Mouse (Mus musculus) CH12.LX (cell line): ENCODE measurements around the gene Oaz1. TPM values are rescaled to one million over a fixed set of nuclear protein-coding genes. Genes with fewer than 3 reads are reported as not detected.

Source experiments
- DNase-seq: peaks from one replicate; pipeline ENCODE4 v3.0.0-alpha.2; 2013; ENCODE audit errors: extremely low read depth
- H3K27ac ChIP-seq: 2 replicates; pipeline ENCODE4 v1.5.1; 2012; ENCODE audit warnings: low read depth, mild to moderate bottlenecking, control low read depth, moderate library complexity; ENCODE audit not compliant: insufficient read depth
- H3K27me3 ChIP-seq: replicated peaks from 2 replicates; pipeline ENCODE3; 2012; ENCODE audit warnings: inconsistent platforms
- H3K36me3 ChIP-seq, 2 experiments: replicated peaks in 1 of 2; 2 replicates each; pipeline versions ENCODE3 to v1.6.1; 2012; ENCODE audit warnings: inconsistent platforms in 1 of 2, low read length in 1 of 2, mild to moderate bottlenecking in 1 of 2, mixed read lengths in 1 of 2, moderate library complexity in 1 of 2; ENCODE audit not compliant: control insufficient read depth in 1 of 2, insufficient read depth in 1 of 2
- H3K4me1 ChIP-seq, 2 experiments: 2 replicates each; pipeline ENCODE4 v1.6.1; 2012; ENCODE audit warnings: inconsistent platforms in 1 of 2, moderate library complexity in 1 of 2; ENCODE audit not compliant: insufficient read depth in 2 of 2, control insufficient read depth in 1 of 2
- H3K4me2 ChIP-seq: 2 replicates; pipeline ENCODE4 v1.6.1; 2012; ENCODE audit warnings: low read depth, mild to moderate bottlenecking, control low read depth; ENCODE audit not compliant: poor library complexity, insufficient read depth, severe bottlenecking
- H3K4me3 ChIP-seq, 3 experiments: fragments of 150-350 bp in 1 of 3; sonication (generic) in 1 of 3; replicated peaks in 1 of 3; 2 replicates each; pipeline versions ENCODE3 to v1.5.1; 2011 to 2012; ENCODE audit warnings: low read depth in 2 of 3, low read length in 2 of 3, mild to moderate bottlenecking in 2 of 3, moderate library complexity in 2 of 3, control low read depth in 1 of 3, improper control_type of control experiment in 1 of 3, inconsistent platforms in 1 of 3, mixed read lengths in 1 of 3; ENCODE audit not compliant: poor library complexity in 1 of 3
- H3K79me2 ChIP-seq: replicated peaks from 2 replicates; pipeline ENCODE4 v1.6.1; 2012; ENCODE audit warnings: mild to moderate bottlenecking, moderate library complexity; ENCODE audit not compliant: control insufficient read depth, poor library complexity, insufficient read depth, severe bottlenecking; ENCODE audit errors: extremely low read depth
- H3K9ac ChIP-seq: 2 replicates; pipeline ENCODE4 v1.6.1; 2012; ENCODE audit warnings: low read depth, mild to moderate bottlenecking, control low read depth, moderate library complexity; ENCODE audit not compliant: insufficient read depth
- H3K9me3 ChIP-seq: replicated peaks from 2 replicates; pipeline ENCODE3; 2012; ENCODE audit warnings: low read length, inconsistent platforms, mixed read lengths
- BHLHE40 ChIP-seq: IDR thresholded peaks from 2 replicates; pipeline ENCODE4 v1.6.1; 2011; ENCODE audit warnings: mild to moderate bottlenecking, low read depth, low read length, improper control_type of control experiment
- CHD2 ChIP-seq: IDR thresholded peaks from 2 replicates; pipeline ENCODE4 v1.6.1; 2011; ENCODE audit warnings: low read length, improper control_type of control experiment
- E2F4 ChIP-seq: IDR thresholded peaks from 2 replicates; pipeline ENCODE4 v1.6.1; 2011; ENCODE audit warnings: low read depth, low read length, improper control_type of control experiment; ENCODE audit not compliant: insufficient replicate concordance
- EP300 ChIP-seq: IDR thresholded peaks from 2 replicates; pipeline ENCODE4 v1.6.1; 2011; ENCODE audit warnings: low read length, improper control_type of control experiment
- IRF4 ChIP-seq: IDR thresholded peaks from 2 replicates; pipeline ENCODE4 v1.6.1; 2014; ENCODE audit warnings: low read depth, mild to moderate bottlenecking, inconsistent platforms, low read length, improper control_type of control experiment
- JUN ChIP-seq: IDR thresholded peaks from 2 replicates; pipeline ENCODE4 v1.6.1; 2011; ENCODE audit warnings: low read depth, mild to moderate bottlenecking, low read length, improper control_type of control experiment, moderate library complexity; ENCODE audit not compliant: insufficient read depth
- JUND ChIP-seq: conservative IDR thresholded peaks from 2 replicates; pipeline ENCODE4 v1.6.1; 2011; ENCODE audit warnings: low read depth, low read length, improper control_type of control experiment
- KAT2A ChIP-seq: IDR thresholded peaks from 2 replicates; pipeline ENCODE4 v1.6.1; 2012; ENCODE audit warnings: low read length, improper control_type of control experiment, inconsistent platforms; ENCODE audit not compliant: insufficient replicate concordance
- MAFK ChIP-seq: IDR thresholded peaks from 2 replicates; pipeline ENCODE4 v1.6.1; 2011; ENCODE audit warnings: low read length, improper control_type of control experiment; ENCODE audit not compliant: insufficient replicate concordance
- MEF2A ChIP-seq: IDR thresholded peaks from 2 replicates; pipeline ENCODE4 v1.6.1; 2014; ENCODE audit warnings: low read depth, mild to moderate bottlenecking, inconsistent platforms, low read length, improper control_type of control experiment, borderline replicate concordance
- MXI1 ChIP-seq: IDR thresholded peaks from 2 replicates; pipeline ENCODE4 v1.6.1; 2011; ENCODE audit warnings: mild to moderate bottlenecking, low read depth, low read length, improper control_type of control experiment
- PAX5 ChIP-seq: IDR thresholded peaks from 2 replicates; pipeline ENCODE4 v1.6.1; 2012; ENCODE audit warnings: low read length, inconsistent platforms, mixed read lengths
- SMC3 ChIP-seq: IDR thresholded peaks from 2 replicates; pipeline ENCODE4 v1.6.1; 2011; ENCODE audit warnings: low read depth, low read length, improper control_type of control experiment
- UBTF ChIP-seq: IDR thresholded peaks from 2 replicates; pipeline ENCODE4 v1.6.1; 2012; ENCODE audit warnings: low read depth, mild to moderate bottlenecking, inconsistent platforms, low read length, improper control_type of control experiment, moderate library complexity
- USF2 ChIP-seq: conservative IDR thresholded peaks from 2 replicates; pipeline ENCODE4 v1.6.1; 2011; ENCODE audit warnings: low read depth, low read length, improper control_type of control experiment
- ZMIZ1 ChIP-seq: IDR thresholded peaks from 2 replicates; pipeline ENCODE4 v1.6.1; 2012; ENCODE audit warnings: low read depth, mild to moderate bottlenecking, inconsistent platforms, low read length, improper control_type of control experiment
- dilution Hi-C: fragments of 300-500 bp; cut with MboI; formaldehyde crosslinking; loops from 2 replicates; pipeline ENCODE4 v1.14.3; 2020; ENCODE audit warnings: low sequenced_read_pairs; ENCODE audit not compliant: extremely low pct_unique_long_range_greater_than_20kb, extremely low pct_ligation_motif_present
- in situ Hi-C: fragments of 300-500 bp; cut with MboI; formaldehyde crosslinking; loops from 3 replicates; pipeline ENCODE4 v1.14.3; 2019; ENCODE audit warnings: low sequenced_read_pairs, low pct_ligation_motif_present, low pct_unique_long_range_greater_than_20kb, mixed read lengths
- polyA plus RNA-seq: library from polyadenylated mRNA; unstranded; fragments of >175 nt; gene quantifications from 2 replicates; pipeline ENCODE4 v1.2.1, GENCODE M21; 2012; ENCODE audit warnings: low read depth; ENCODE audit not compliant: insufficient read length
- total RNA-seq, 2 experiments: library from RNA; depleted of rRNA; stranded (reverse); fragments of 300-350 nt in 1 of 2; fragments of >200 nt in 1 of 2; gene quantifications; 2 replicates each; pipeline ENCODE4 v1.2.3; 2012 to 2014

Gene Oaz1
- total and polyA plus RNA-seq, 3 experiments = 646 to 1,081 (median 899) TPM

DNA sequence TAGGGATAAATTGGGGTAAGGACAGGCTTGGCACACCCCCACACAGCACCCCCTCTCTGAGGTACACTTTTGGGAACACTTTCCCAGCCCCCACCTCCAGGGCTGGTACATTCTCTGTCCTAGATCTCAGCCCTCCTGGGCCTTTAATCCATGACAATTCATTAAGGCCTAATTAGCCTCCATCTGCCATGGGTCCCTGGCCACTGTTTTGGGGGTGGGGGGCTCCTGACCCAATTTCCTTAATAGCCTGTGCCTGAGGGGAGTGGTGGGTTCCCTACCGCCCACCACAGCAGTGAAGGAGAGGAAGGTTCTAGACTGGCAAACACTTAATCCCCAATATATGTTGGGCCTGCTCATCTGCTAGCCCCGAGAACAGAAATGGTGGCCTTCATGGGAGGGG lies 15.2 kb downstream of the Oaz1 start:
- Histone ChIP-seq H3K9me3 (no peaks in the 10 kb centered on the region), H3K9ac (no peak overlapping the region), H3K79me2 (no peaks in the 10 kb centered on the region), H3K4me1 (peaks cover 0 to 12% of the 10 kb centered on the region in 2 experiments; a peak in 2 of 4 replicates), H3K4me2 (no peak overlapping the region), H3K27me3 (peaks cover 50% of the 10 kb centered on the region), H3K4me3 (no peak overlapping the region), H3K36me3 (no peaks in the 10 kb centered on the region), H3K27ac (no peak overlapping the region)
- no peak for DNase-seq
- in situ Hi-C loops = no loop called here
- no peak for TF ChIP-seq IRF4
- TF ChIP-seq E2F4 = no peak
- TF ChIP-seq JUN = no peak
- TF ChIP-seq MAFK = no peak
- no peak for TF ChIP-seq SMC3
- TF ChIP-seq MEF2A = no peak
- TF ChIP-seq USF2 = no peak
- TF ChIP-seq BHLHE40 = no peak
- no peak for TF ChIP-seq KAT2A
- no peak for TF ChIP-seq JUND
- no peak for TF ChIP-seq UBTF
- TF ChIP-seq MXI1 = no peak
- dilution Hi-C loops = no loop called here

DNA sequence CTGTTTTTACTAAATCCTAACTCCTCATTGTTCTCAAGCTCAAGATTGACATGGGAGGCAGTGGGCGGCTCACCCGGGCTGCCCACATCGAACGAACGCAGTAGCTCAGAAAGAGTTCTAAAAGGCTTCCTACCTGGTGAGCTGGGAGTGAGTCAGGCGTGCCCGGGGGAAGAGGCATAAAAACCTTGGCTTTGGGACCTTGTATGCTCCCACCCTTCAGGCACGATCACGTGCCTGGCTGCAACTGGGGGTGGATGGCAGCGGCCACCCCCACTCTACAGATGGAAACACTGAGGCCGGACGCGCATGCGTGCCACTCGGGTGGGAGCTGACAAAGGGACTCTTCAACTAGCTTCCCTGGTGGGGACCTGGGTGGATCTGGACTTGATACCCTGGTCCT lies 15.9 kb downstream of the Oaz1 start:
- no peak for DNase-seq
- TF ChIP-seq PAX5 (no peak), CHD2 (no peak), EP300 (no peak), ZMIZ1 (no peak)
- Histone ChIP-seq H3K4me3 (no peak overlapping the region), H3K9ac (no peak overlapping the region), H3K36me3 (no peaks in the 10 kb centered on the region), H3K79me2 (no peaks in the 10 kb centered on the region), H3K9me3 (no peaks in the 10 kb centered on the region), H3K27me3 (peaks cover 50% of the 10 kb centered on the region), H3K4me2 (no peak overlapping the region), H3K4me1 (peaks cover 0 to 8% of the 10 kb centered on the region in 2 experiments; a peak in 1 of 4 replicates), H3K27ac (no peak overlapping the region)
- dilution Hi-C loops = no loop called here
- in situ Hi-C loops = no loop called here
